Mouse (Mus musculus) olfactory bulb, adult 2 months (tissue): ENCODE data around the gene Rap1a. TPM values are rescaled to one million over a fixed set of nuclear protein-coding genes. Genes with fewer than 3 reads are reported as not detected.
A peak's percentile ranks its signal among the peaks of the same experiment; 100 is the strongest.

Experiments
- H3K27ac ChIP-seq: fragments of 200-500 bp; 2 replicates; pipeline ENCODE4 v1.5.1; 2012; ENCODE audit warnings: low read depth, low read length; ENCODE audit not compliant: insufficient read depth
- H3K4me1 ChIP-seq: fragments of 200-500 bp; 2 replicates; pipeline ENCODE4 v1.6.1; 2012; ENCODE audit warnings: low read length; ENCODE audit not compliant: control insufficient read depth, insufficient read depth
- H3K4me3 ChIP-seq: fragments of 200-500 bp; 2 replicates; pipeline ENCODE4 v1.5.1; 2012; ENCODE audit warnings: mild to moderate bottlenecking, low read depth, low read length, moderate library complexity; ENCODE audit not compliant: insufficient read depth
- CTCF ChIP-seq: fragments of 200-500 bp; IDR thresholded peaks from 2 replicates; pipeline ENCODE4 v1.5.1; 2012; ENCODE audit warnings: low read depth, mild to moderate bottlenecking, low read length, moderate library complexity; ENCODE audit not compliant: insufficient read depth
- POLR2A ChIP-seq: fragments of 200-500 bp; IDR thresholded peaks from 2 replicates; pipeline ENCODE4 v1.6.1; 2012; ENCODE audit warnings: mild to moderate bottlenecking, low read depth, low read length, moderate library complexity; ENCODE audit not compliant: insufficient read depth
- WGBS: fragments of 180-500 bp; shearing (Covaris S2); methylation state at CpG from one replicate; pipeline ENCODE4 v1.1.7; 2018; 5-methylcytosine and 5-hydroxymethylcytosine counted together
- polyA plus RNA-seq: library from polyadenylated mRNA; stranded (reverse); fragments of >200 nt; gene quantifications from 2 replicates; pipeline ENCODE4 v1.2.4, GENCODE M21; 2012; ENCODE audit warnings: low replicate concordance; ENCODE audit not compliant: missing spikeins, insufficient read depth, insufficient read length

The Rap1a gene
- polyA plus RNA-seq, 1 experiment = not detected

GRCm38 (mm10) chr3:105758098-105758497 lies 43.0 kb downstream of the Rap1a start:
- Histone ChIP-seq H3K4me1 (no peaks in the 10 kb centered on the region), H3K4me3 (no peak overlapping the region), H3K27ac (no peak overlapping the region)
- no peak for TF ChIP-seq POLR2A
- TF ChIP-seq CTCF = no peak

- H3K4me3 ChIP-seq = no peak overlapping the region
- 62% methylated on average over 6 of the region's 6 CpGs for WGBS
- TF ChIP-seq POLR2A (no peak), CTCF (no peak)
- H3K4me1 ChIP-seq = no peaks in the 10 kb centered on the region
- H3K27ac ChIP-seq = peak overlapping the region; percentile 56; the same call in 1 of the 2 replicates
Measured at GRCm38 (mm10) chr3:105757323-105758083, 43.6 kb downstream of the Rap1a start.

- WGBS = 41% methylated on average over 2 of the region's 2 CpGs
- no peak overlapping the region for H3K27ac ChIP-seq
- no peak overlapping the region for H3K4me3 ChIP-seq
- H3K4me1 ChIP-seq = no peaks in the 10 kb centered on the region
- TF ChIP-seq CTCF (no peak), POLR2A (no peak)
Measured at GRCm38 (mm10) chr3:105756505-105756904, 44.6 kb downstream of the Rap1a start.

GRCm38 (mm10) chr3:105755123-105755522 lies 46.0 kb downstream of the Rap1a start:
- no peaks in the 10 kb centered on the region for H3K4me1 ChIP-seq
- 95% methylated on average over 9 of the region's 9 CpGs for WGBS
- H3K27ac ChIP-seq = no peak overlapping the region

GRCm38 (mm10) chr3:105754184-105754583 lies 47.0 kb downstream of the Rap1a start:
- H3K4me1 ChIP-seq = no peaks in the 10 kb centered on the region
- no peak overlapping the region for H3K27ac ChIP-seq
- no peak overlapping the region for H3K4me3 ChIP-seq
- TF ChIP-seq POLR2A = no peak
- TF ChIP-seq CTCF = no peak
- WGBS = 70% methylated on average over 3 of the region's 3 CpGs

More at GRCm38 (mm10) chr3:105755123-105755522, 46.0 kb downstream of the Rap1a start:
- no peak for TF ChIP-seq CTCF
- H3K4me3 ChIP-seq = no peak overlapping the region

GRCm38 (mm10) chr3:105750810-105751209 lies 50.3 kb downstream of the Rap1a start:
- TF ChIP-seq POLR2A = no peak
- TF ChIP-seq CTCF = no peak
- Histone ChIP-seq H3K4me1 (no peaks in the 10 kb centered on the region), H3K27ac (no peak overlapping the region), H3K4me3 (no peak overlapping the region)
- WGBS = 89% methylated on average over 2 of the region's 2 CpGs

GRCm38 (mm10) chr3:105746542-105746941 lies 54.6 kb downstream of the Rap1a start:
- WGBS = 90% methylated on average over 2 of the region's 2 CpGs

GRCm38 (mm10) chr3:105737666-105738065 lies 63.5 kb downstream of the Rap1a start:
- Histone ChIP-seq H3K4me3 (no peak overlapping the region), H3K27ac (no peak overlapping the region), H3K4me1 (peaks cover 2% of the 10 kb centered on the region)
- 78% methylated on average over 3 of the region's 3 CpGs for WGBS
- TF ChIP-seq POLR2A = no peak
- TF ChIP-seq CTCF = no peak

More at GRCm38 (mm10) chr3:105746542-105746941, 54.6 kb downstream of the Rap1a start:
- H3K27ac ChIP-seq = no peak overlapping the region
- H3K4me1 ChIP-seq = peaks cover 2% of the 10 kb centered on the region
- no peak for TF ChIP-seq CTCF
- no peak for TF ChIP-seq POLR2A
- no peak overlapping the region for H3K4me3 ChIP-seq

- Histone ChIP-seq H3K27ac (no peak overlapping the region), H3K4me1 (no peaks in the 10 kb centered on the region), H3K4me3 (no peak overlapping the region)
- WGBS = 85% methylated on average over 7 of the region's 7 CpGs
- TF ChIP-seq POLR2A (no peak), CTCF (no peak)
Measured at GRCm38 (mm10) chr3:105737070-105737469, 64.1 kb downstream of the Rap1a start.

GRCm38 (mm10) chr3:105736148-105736547 lies 65.0 kb downstream of the Rap1a start:
- H3K4me1 ChIP-seq = no peaks in the 10 kb centered on the region
- 82% methylated on average over 1 of the region's 1 CpGs for WGBS
- TF ChIP-seq POLR2A (no peak), CTCF (no peak)
- H3K4me3 ChIP-seq = no peak overlapping the region
- no peak overlapping the region for H3K27ac ChIP-seq

- Histone ChIP-seq H3K4me1 (no peaks in the 10 kb centered on the region), H3K4me3 (no peak overlapping the region), H3K27ac (no peak overlapping the region)
- no peak for TF ChIP-seq CTCF
- no peak for TF ChIP-seq POLR2A
Measured at GRCm38 (mm10) chr3:105735285-105735684, 65.9 kb downstream of the Rap1a start.
